Comparison of ENCODE assay signal across 12 mouse cellular contexts in the genomic region with DNA sequence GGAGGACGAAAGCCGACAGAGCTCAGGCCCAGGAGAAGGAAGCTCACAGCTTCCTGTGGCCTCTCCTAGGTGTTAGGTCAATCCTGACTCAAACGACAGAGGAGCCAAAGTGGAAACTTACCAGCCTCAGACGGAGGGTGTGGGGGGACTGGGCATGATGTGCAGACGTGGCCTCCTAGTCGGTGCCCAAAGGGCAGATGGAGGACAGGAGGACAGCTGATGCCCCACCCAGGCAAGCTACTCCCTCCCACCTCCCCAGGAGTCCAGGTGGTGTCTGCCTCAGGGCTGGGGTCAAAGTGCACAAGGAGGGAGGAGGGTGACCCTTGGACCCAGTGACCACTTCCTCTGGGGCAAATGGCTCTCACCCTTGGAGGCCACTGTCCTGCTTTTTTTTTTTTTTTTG. TPM values are rescaled to one million over a fixed set of nuclear protein-coding genes. Genes with fewer than 3 reads are reported as not detected.
DNase-seq lines count a peak whose midpoint lies in the region; ATAC-seq and TF ChIP-seq lines count a peak whose summit lies in the region.
"Had no signal": no experiment of that assay in that cellular context is flagged by ENCODE, and none has a peak within 500 bp of the region (broad histone marks: within the 10 kb centered on the region; RNA-seq: fewer than 3 reads in every experiment).

No protein-coding gene starts in this region.

- intact Hi-C loops in heart, postnatal 10 days (cut with DNase I): no loop called here

- no peak overlapping the region for H3K27ac ChIP-seq in heart, embryonic 12.5 days (ENCODE audit: poor library complexity, severe bottlenecking)
- H3K27ac ChIP-seq in ES-E14 (ENCODE audit: insufficient read depth, low read depth, low read length, poor library complexity, severe bottlenecking): peak overlapping the region; percentile 97
- peak overlapping the region; percentile 61 for H3K27ac ChIP-seq in kidney, postnatal 0 days
- no peak overlapping the region for H3K27ac ChIP-seq in forebrain, embryonic 14.5 days (ENCODE audit: low read depth, low read length)
- no peak overlapping the region for H3K27ac ChIP-seq in midbrain, postnatal 0 days (ENCODE audit: low read depth, low read length)
- H3K27ac ChIP-seq: limb, embryonic 13.5 days had no signal

- peaks cover 2% of the 10 kb centered on the region for H3K36me3 ChIP-seq in heart, embryonic 12.5 days
- H3K36me3 ChIP-seq in ES-E14 (ENCODE audit: control insufficient read depth, insufficient read depth, low read length, poor library complexity, severe bottlenecking): no peaks in the 10 kb centered on the region; the same call in 1 of the 2 replicates
- H3K36me3 ChIP-seq in kidney, postnatal 0 days (ENCODE audit: insufficient read depth, low read length): no peaks in the 10 kb centered on the region
- no peaks in the 10 kb centered on the region for H3K36me3 ChIP-seq in forebrain, embryonic 14.5 days (ENCODE audit: control insufficient read depth, insufficient read depth, low read length)
- no peaks in the 10 kb centered on the region for H3K36me3 ChIP-seq in midbrain, postnatal 0 days (ENCODE audit: insufficient read depth, low read length)

- no peak for DNase-seq in heart, postnatal 10 days
- peak; percentile 74 for DNase-seq in 3134 (ENCODE audit: extremely low read depth, insufficient read length, low spot score)
- no peak for DNase-seq in ES-E14 (ENCODE audit: low read depth, low spot score)
- DNase-seq in kidney, postnatal 0 days (ENCODE audit: low spot score): no peak
- no peak for DNase-seq in adipocyte (ENCODE audit: low spot score)
- no peak for DNase-seq in forebrain, embryonic 14.5 days (ENCODE audit: low spot score)
- no peak for DNase-seq in midbrain, postnatal 0 days (ENCODE audit: low spot score)
- DNase-seq: right cerebral cortex, postnatal 4 days had no signal

- no peaks in the 10 kb centered on the region for H3K27me3 ChIP-seq in heart, embryonic 12.5 days (replicated peaks)
- no peaks in the 10 kb centered on the region for H3K27me3 ChIP-seq in kidney, postnatal 0 days (ENCODE audit: insufficient read depth, low read length)
- no peaks in the 10 kb centered on the region for H3K27me3 ChIP-seq in forebrain, embryonic 14.5 days (replicated peaks; ENCODE audit: control insufficient read depth, insufficient read depth, low read length)
- no peaks in the 10 kb centered on the region for H3K27me3 ChIP-seq in midbrain, postnatal 0 days (ENCODE audit: insufficient read depth, low read length)
- H3K27me3 ChIP-seq: limb, embryonic 13.5 days had no signal

- in situ Hi-C loops in ES-E14 (cut with MboI; ENCODE audit: low sequenced_read_pairs in 2 of 2, unreplicated experiment in 2 of 2): no loop called here

- H3K4me2 ChIP-seq in heart, embryonic 12.5 days: no peak overlapping the region
- H3K4me2 ChIP-seq in kidney, postnatal 0 days (ENCODE audit: low read length): no peak overlapping the region
- no peak overlapping the region for H3K4me2 ChIP-seq in forebrain, embryonic 14.5 days (ENCODE audit: low read length)
- H3K4me2 ChIP-seq in midbrain, postnatal 0 days (ENCODE audit: low read depth, low read length, poor library complexity, severe bottlenecking): no peak overlapping the region
- H3K4me2 ChIP-seq: limb, embryonic 13.5 days had no signal

- TF ChIP-seq CTCF in kidney, postnatal 0 days (IDR thresholded peaks at IDR 0.05; ENCODE audit: low read depth): no peak
- no peak for TF ChIP-seq CTCF in midbrain, postnatal 0 days (IDR thresholded peaks at IDR 0.05)

- no peak overlapping the region for H3K4me3 ChIP-seq in heart, embryonic 12.5 days
- peak overlapping the region; percentile 20 to 50; a peak in 3 of 4 replicates for H3K4me3 ChIP-seq in ES-E14 (ENCODE audit: insufficient read depth in 1 of 2, low read depth in 1 of 2, low read length in 2 of 2, poor library complexity in 1 of 2, severe bottlenecking in 1 of 2)
- H3K4me3 ChIP-seq in kidney, postnatal 0 days (replicated peaks; ENCODE audit: low read depth, low read length): no peak overlapping the region
- no peak overlapping the region for H3K4me3 ChIP-seq in forebrain, embryonic 14.5 days (ENCODE audit: low read depth, low read length)
- no peak overlapping the region for H3K4me3 ChIP-seq in midbrain, postnatal 0 days (ENCODE audit: low read depth, low read length)
- H3K4me3 ChIP-seq: limb, embryonic 13.5 days had no signal

- peaks cover 31% of the 10 kb centered on the region for H3K4me1 ChIP-seq in heart, embryonic 12.5 days (replicated peaks)
- peaks cover 13 to 48% of the 10 kb centered on the region in 2 experiments for H3K4me1 ChIP-seq in ES-E14 (ENCODE audit: control insufficient read depth in 2 of 2, insufficient read depth in 2 of 2, low read length in 2 of 2, poor library complexity in 1 of 2)
- peaks cover 15% of the 10 kb centered on the region for H3K4me1 ChIP-seq in kidney, postnatal 0 days (replicated peaks; ENCODE audit: insufficient read depth, low read length)
- no peaks in the 10 kb centered on the region for H3K4me1 ChIP-seq in forebrain, embryonic 14.5 days (ENCODE audit: control insufficient read depth, insufficient read depth, low read length)
- H3K4me1 ChIP-seq in midbrain, postnatal 0 days (ENCODE audit: insufficient read depth, low read length): no peaks in the 10 kb centered on the region

- ATAC-seq in heart, embryonic 12.5 days (ENCODE audit: insufficient number of reproducible peaks, low FRiP score): no peak
- ATAC-seq in kidney, postnatal 0 days (replicated peaks; ENCODE audit: low FRiP score, low read depth): peak; percentile 53
- ATAC-seq in forebrain, embryonic 14.5 days: no peak
- no peak for ATAC-seq in midbrain, postnatal 0 days (ENCODE audit: low FRiP score)

- H3K9me3 ChIP-seq in heart, embryonic 12.5 days (replicated peaks): no peaks in the 10 kb centered on the region
- no peaks in the 10 kb centered on the region for H3K9me3 ChIP-seq in ES-E14 (ENCODE audit: control insufficient read depth, insufficient read depth, low read depth, low read length)
- no peaks in the 10 kb centered on the region for H3K9me3 ChIP-seq in kidney, postnatal 0 days (replicated peaks; ENCODE audit: low read length)
- H3K9me3 ChIP-seq in forebrain, embryonic 14.5 days (replicated peaks; ENCODE audit: control insufficient read depth, low read length): no peaks in the 10 kb centered on the region
- no peaks in the 10 kb centered on the region for H3K9me3 ChIP-seq in midbrain, postnatal 0 days (ENCODE audit: low read length)
- H3K9me3 ChIP-seq: limb, embryonic 13.5 days had no signal

- WGBS in heart, embryonic 12.5 days: 46% methylated on average over 6 of the region's 6 CpGs
- WGBS in kidney, postnatal 0 days: 27% methylated on average over 6 of the region's 6 CpGs
- 76% methylated on average over 6 of the region's 6 CpGs for WGBS in forebrain, embryonic 14.5 days
- 76% methylated on average over 6 of the region's 6 CpGs for WGBS in midbrain, postnatal 0 days

- H3K9ac ChIP-seq in heart, embryonic 12.5 days: 0 out of 2 replicates have a peak overlapping the region, but pooled peaks have one; percentile 29
- H3K9ac ChIP-seq in ES-E14 (ENCODE audit: insufficient read depth, low read depth, low read length, poor library complexity, severe bottlenecking): peak overlapping the region; percentile 78
- no peak overlapping the region for H3K9ac ChIP-seq in kidney, postnatal 0 days (ENCODE audit: low read depth, low read length)
- H3K9ac ChIP-seq in forebrain, embryonic 14.5 days (ENCODE audit: low read length): no peak overlapping the region
- no peak overlapping the region for H3K9ac ChIP-seq in midbrain, postnatal 0 days (replicated peaks; ENCODE audit: low read length, poor library complexity, severe bottlenecking)
- H3K9ac ChIP-seq: limb, embryonic 13.5 days had no signal

TF ChIP-seq in ES-E14, 5 proteins besides CTCF, POLR2A, EP300 and RAD21 (continues in another document):
- TF ChIP-seq HCFC1 (IDR thresholded peaks at IDR 0.05; ENCODE audit: borderline replicate concordance, insufficient read depth, low read length): 0 out of 2 replicates have a peak, but pooled peaks have one; percentile 18

RNA-seq across cellular contexts. Expression of gene Spen, which starts 32.9 kb away (rescaled TPM):
- 9.0 and 9.1 TPM in 2 replicates for polyA plus RNA-seq in heart, embryonic 12.5 days (2016; fragmentation: Nextera tagmentation; extraction: Ambion mirVana)
- total RNA-seq in heart, postnatal 10 days (2021): 10 to 100 TPM; 32.1 to 34.2 TPM
- total RNA-seq in ES-E14 (2012; rRNA removed): 51.5 and 58.6 TPM in 2 replicates
- 6.2 and 6.6 TPM in 2 replicates for polyA plus RNA-seq in kidney, postnatal 0 days (2015; fragmentation: Nextera tagmentation; extraction: Ambion mirVana)
- polyA plus RNA-seq in forebrain, embryonic 14.5 days (2014; fragmentation: Nextera tagmentation; extraction: Ambion mirVana): 10.7 and 14.0 TPM in 2 replicates
- total RNA-seq in midbrain, postnatal 0 days (2014; rRNA removed): 20.0 and 23.2 TPM in 2 replicates
- 8.6 and 13.6 TPM in 2 replicates for polyA plus RNA-seq in midbrain, postnatal 0 days (2015; fragmentation: Nextera tagmentation; extraction: Ambion mirVana)

RNA-seq across cellular contexts. Expression of gene Fblim1, which starts 34.6 kb away (rescaled TPM):
- polyA plus RNA-seq in heart, embryonic 12.5 days (2016; fragmentation: Nextera tagmentation; extraction: Ambion mirVana): 70.1 and 70.6 TPM in 2 replicates
- total RNA-seq in heart, postnatal 10 days (2021): 100 to 1,000 TPM; 241 to 248 TPM
- 71.3 and 112 TPM in 2 replicates for total RNA-seq in ES-E14 (2012; rRNA removed)
- polyA plus RNA-seq in kidney, postnatal 0 days (2015; fragmentation: Nextera tagmentation; extraction: Ambion mirVana): 58.1 and 64.6 TPM in 2 replicates
- polyA plus RNA-seq in forebrain, embryonic 14.5 days (2014; fragmentation: Nextera tagmentation; extraction: Ambion mirVana): 15.1 and 19.7 TPM in 2 replicates
- 24.0 and 26.2 TPM in 2 replicates for total RNA-seq in midbrain, postnatal 0 days (2014; rRNA removed)
- polyA plus RNA-seq in midbrain, postnatal 0 days (2015; fragmentation: Nextera tagmentation; extraction: Ambion mirVana): 23.1 and 24.1 TPM in 2 replicates
- total RNA-seq: common myeloid progenitor, adult 5-6 weeks; monocyte, adult 5-6 weeks had no signal

RNA-seq across cellular contexts. Expression of gene Tmem82, which starts 47.1 kb away (rescaled TPM):
- 0.19 and 0.37 TPM in 2 replicates for polyA plus RNA-seq in heart, embryonic 12.5 days (2016; fragmentation: Nextera tagmentation; extraction: Ambion mirVana)
- 10 to 100 TPM; 11.2 to 15.6 TPM for total RNA-seq in heart, postnatal 10 days (2021)
- 3.9 and 10.1 TPM in 2 replicates for total RNA-seq in ES-E14 (2012; rRNA removed)
- 7.7 and 9.5 TPM in 2 replicates for polyA plus RNA-seq in kidney, postnatal 0 days (2015; fragmentation: Nextera tagmentation; extraction: Ambion mirVana)
- 0.12 TPM in 1 of 2 replicates, not detected in the other for polyA plus RNA-seq in forebrain, embryonic 14.5 days (2014; fragmentation: Nextera tagmentation; extraction: Ambion mirVana)
- 0.33 and 1.4 TPM in 2 replicates for total RNA-seq in midbrain, postnatal 0 days (2014; rRNA removed)
- polyA plus RNA-seq in midbrain, postnatal 0 days (2015; fragmentation: Nextera tagmentation; extraction: Ambion mirVana): 0.68 and 0.85 TPM in 2 replicates
- total RNA-seq: monocyte, adult 5-6 weeks had no signal

RNA-seq across cellular contexts. Expression of gene Slc25a34, which starts 52.3 kb away (rescaled TPM):
- 0.21 and 0.24 TPM in 2 replicates for polyA plus RNA-seq in heart, embryonic 12.5 days (2016; fragmentation: Nextera tagmentation; extraction: Ambion mirVana)
- 10 to 100 TPM; 81.1 to 84.5 TPM for total RNA-seq in heart, postnatal 10 days (2021)
- 0.76 and 0.79 TPM in 2 replicates for total RNA-seq in ES-E14 (2012; rRNA removed)
- polyA plus RNA-seq in kidney, postnatal 0 days (2015; fragmentation: Nextera tagmentation; extraction: Ambion mirVana): 1.9 and 2.3 TPM in 2 replicates
- 0.07 TPM in 1 of 2 replicates, not detected in the other for polyA plus RNA-seq in forebrain, embryonic 14.5 days (2014; fragmentation: Nextera tagmentation; extraction: Ambion mirVana)
- 7.4 and 10.6 TPM in 2 replicates for total RNA-seq in midbrain, postnatal 0 days (2014; rRNA removed)
- polyA plus RNA-seq in midbrain, postnatal 0 days (2015; fragmentation: Nextera tagmentation; extraction: Ambion mirVana): 2.0 and 2.1 TPM in 2 replicates
- total RNA-seq: monocyte, adult 5-6 weeks had no signal
- polyA plus RNA-seq: limb, embryonic 13.5 days had no signal

Comparison
In these comparisons a context has a peak if more than half of its experiments do, and no peak if none do; other contexts are left out.
1. H3K27ac ChIP-seq: peak in ES-E14 (single experiment) and kidney, postnatal 0 days (single experiment); none in heart, embryonic 12.5 days (single experiment), forebrain, embryonic 14.5 days (single experiment) and midbrain, postnatal 0 days (single experiment).
2. H3K4me3 ChIP-seq: peak in ES-E14 (2 of 2); none in heart, embryonic 12.5 days (single experiment), kidney, postnatal 0 days (single experiment), forebrain, embryonic 14.5 days (single experiment) and midbrain, postnatal 0 days (single experiment).
3. H3K9ac ChIP-seq: peak in heart, embryonic 12.5 days (single experiment) and ES-E14 (single experiment); none in kidney, postnatal 0 days (single experiment), forebrain, embryonic 14.5 days (single experiment) and midbrain, postnatal 0 days (single experiment).